Mouse (Mus musculus) lung, embryonic 16.5 days (tissue): ENCODE measurements around the gene C130074G19Rik. TPM values are rescaled to one million over a fixed set of nuclear protein-coding genes. Genes with fewer than 3 reads are reported as not detected.

ENCODE experiments used
- ATAC-seq: fragments of 200-750 bp; cut with Nextera tagmentation; 2 replicates; pipeline ENCODE4 v1.8.0; 2017; ENCODE audit warnings: low read depth, mild to moderate bottlenecking, moderate library complexity
- H3K27ac ChIP-seq: fragments of 300-500 bp; sonication (generic); 2 replicates; pipeline ENCODE4 v1.5.1; 2014; ENCODE audit warnings: mild to moderate bottlenecking, control low read depth, low read length
- H3K27me3 ChIP-seq: fragments of 300-500 bp; sonication (generic); 2 replicates; pipeline ENCODE4 v1.6.1; 2014; ENCODE audit warnings: low read depth, low read length, mixed read lengths; ENCODE audit not compliant: control insufficient read depth, insufficient read depth
- H3K36me3 ChIP-seq: fragments of 300-500 bp; sonication (generic); 2 replicates; pipeline ENCODE4 v1.6.1; 2014; ENCODE audit warnings: low read length; ENCODE audit not compliant: control insufficient read depth, insufficient read depth
- H3K4me1 ChIP-seq: fragments of 300-500 bp; sonication (generic); replicated peaks from 2 replicates; pipeline ENCODE4 v1.6.1; 2014; ENCODE audit warnings: low read length, mixed read lengths; ENCODE audit not compliant: control insufficient read depth, insufficient read depth
- H3K4me2 ChIP-seq: fragments of 300-500 bp; sonication (generic); 2 replicates; pipeline ENCODE4 v1.6.1; 2014; ENCODE audit warnings: low read depth, low read length, control low read depth
- H3K4me3 ChIP-seq: fragments of 300-500 bp; sonication (generic); 2 replicates; pipeline ENCODE4 v1.5.1; 2014; ENCODE audit warnings: mild to moderate bottlenecking, low read length, control low read depth
- H3K9ac ChIP-seq: fragments of 300-500 bp; sonication (generic); 2 replicates; pipeline ENCODE4 v1.6.1; 2014; ENCODE audit warnings: low read length, control low read depth
- H3K9me3 ChIP-seq: fragments of 300-500 bp; sonication (generic); 2 replicates; pipeline ENCODE4 v1.6.1; 2016; ENCODE audit warnings: low read length; ENCODE audit not compliant: control insufficient read depth
- WGBS: fragments of 180-500 bp; shearing (Covaris S2); extraction: QIAGEN DNeasy Blood & Tissue Kit; methylation state at CpG from one replicate; pipeline ENCODE4 v1.1.7; 2014; 5-methylcytosine and 5-hydroxymethylcytosine counted together
- polyA plus RNA-seq: library from polyadenylated mRNA; unstranded; fragments of >200 nt; fragmentation: Nextera tagmentation; extraction: Ambion mirVana; gene quantifications from 2 replicates; pipeline ENCODE4 v1.2.1, GENCODE M21; 2015

The C130074G19Rik gene
- polyA plus RNA-seq = 2.6 and 3.0 TPM in 2 replicates

DNA sequence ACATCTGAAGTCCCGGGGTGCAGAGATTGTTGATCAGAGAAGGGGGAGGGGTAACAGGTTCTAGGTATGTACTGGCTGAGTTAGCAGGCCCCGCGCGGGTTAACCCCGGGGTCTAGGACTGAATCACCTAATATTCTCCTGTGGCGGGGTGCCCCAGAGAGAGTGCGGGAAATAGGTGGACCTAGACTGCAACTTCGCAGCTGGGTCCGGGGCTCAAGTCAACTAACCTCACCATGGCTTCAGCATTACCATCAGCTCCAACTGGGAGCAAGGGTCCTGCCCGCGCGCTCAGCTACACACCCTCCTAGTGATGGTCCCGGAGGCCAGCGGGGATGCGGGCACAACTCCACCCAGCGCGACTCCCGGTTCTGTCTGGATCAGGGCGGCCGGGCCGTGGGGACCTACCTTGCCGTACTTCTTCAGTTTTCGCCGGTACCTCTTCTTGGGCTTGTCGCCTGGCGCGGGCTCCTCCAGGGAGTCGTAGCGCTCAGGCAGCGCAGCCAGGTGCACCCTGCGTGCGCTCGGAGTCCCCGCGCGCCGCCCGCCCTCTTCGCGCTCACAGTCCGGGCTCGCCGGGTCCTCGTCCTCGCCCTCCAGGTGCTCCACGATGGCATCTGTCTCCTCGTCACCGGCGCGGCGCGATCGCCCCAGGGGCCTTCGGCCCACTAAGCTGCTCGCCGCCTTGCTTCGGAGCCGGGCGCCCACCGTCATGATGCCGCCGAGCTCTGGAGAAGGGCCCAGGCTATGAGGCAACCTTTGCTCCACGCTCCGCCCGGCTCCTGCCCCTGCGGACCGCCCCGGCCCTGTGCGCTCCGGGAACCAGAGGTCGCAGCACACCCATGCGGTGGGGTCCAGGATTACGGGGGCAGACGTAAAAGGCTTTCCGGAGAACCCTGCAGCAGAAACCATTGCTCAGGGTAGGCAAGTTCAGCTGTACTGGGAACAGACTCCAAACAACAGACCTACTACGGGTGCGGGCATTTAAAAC is at the start of gene C130074G19Rik:
Gene C130074G19Rik, minus strand, starts transcription at position 938 of the 988 bp plus-strand sequence.
- peaks cover 3% of the 10 kb centered on the region; the same call in 1 of the 2 replicates for H3K4me1 ChIP-seq
- H3K36me3 ChIP-seq = no peaks in the 10 kb centered on the region
- WGBS = 2% methylated on average over 73 of the region's 77 CpGs
- H3K4me3 ChIP-seq = peak within 1 kb of the TSS; percentile 55
- H3K27me3 ChIP-seq = peaks cover 23% of the 10 kb centered on the region
- ATAC-seq = peak; percentile 95
- H3K27ac ChIP-seq = no peak within 1 kb of the TSS
- peak within 1 kb of the TSS; percentile 57 for H3K9ac ChIP-seq
- no peaks in the 10 kb centered on the region for H3K9me3 ChIP-seq
- H3K4me2 ChIP-seq = peak within 1 kb of the TSS; percentile 72

DNA sequence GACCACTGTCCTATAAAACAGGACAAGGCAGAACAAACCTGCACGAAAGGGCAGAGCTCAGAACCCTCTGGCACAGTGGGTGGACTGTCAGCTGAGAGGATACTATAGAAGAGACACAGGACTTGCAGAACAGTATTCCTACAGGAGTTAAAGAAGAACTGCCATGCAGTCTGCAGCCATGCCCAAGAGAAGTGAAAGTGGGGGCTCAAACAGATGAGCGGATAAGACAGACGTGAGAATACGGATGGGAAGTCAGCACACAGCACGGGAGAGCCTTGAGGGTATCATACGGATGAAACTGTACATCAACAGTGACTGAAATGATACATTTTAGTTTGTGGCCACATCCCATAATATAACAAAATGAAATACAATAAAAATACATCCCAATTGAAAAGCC is 48.1 kb upstream of the C130074G19Rik start:
- Histone ChIP-seq H3K9me3 (no peaks in the 10 kb centered on the region), H3K36me3 (peaks cover 2% of the 10 kb centered on the region; the same call in 1 of the 2 replicates), H3K4me2 (no peak overlapping the region), H3K27ac (no peak overlapping the region), H3K4me3 (no peak overlapping the region), H3K4me1 (peaks cover 5% of the 10 kb centered on the region; the same call in 1 of the 2 replicates), H3K27me3 (no peaks in the 10 kb centered on the region), H3K9ac (no peak overlapping the region)
- 85% methylated on average over 6 of the region's 6 CpGs for WGBS
- ATAC-seq = no peak

DNA sequence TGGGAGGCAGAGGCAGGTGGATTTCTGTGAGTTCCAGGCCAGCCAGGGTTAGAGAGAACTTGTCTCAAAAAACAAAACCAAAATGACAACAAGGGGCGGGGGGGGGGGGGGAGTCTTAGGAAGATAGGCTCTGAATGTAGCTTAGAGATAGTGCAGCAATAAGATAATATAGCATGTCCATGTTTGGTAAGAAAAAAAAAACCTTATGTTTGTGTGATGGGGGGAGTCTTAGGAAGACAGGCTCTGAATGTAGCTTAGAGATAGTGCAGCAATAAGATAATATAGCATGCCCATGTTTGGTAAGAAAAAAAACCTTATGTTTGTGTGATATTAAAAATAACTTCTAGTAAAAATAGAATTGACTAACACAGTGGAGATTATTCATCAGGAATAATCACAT is 45.4 kb upstream of the C130074G19Rik start:
- 71% methylated on average over 1 of the region's 1 CpGs for WGBS
- H3K9ac ChIP-seq = no peak overlapping the region
- no peaks in the 10 kb centered on the region for H3K4me1 ChIP-seq
- no peaks in the 10 kb centered on the region for H3K9me3 ChIP-seq
- no peak overlapping the region for H3K4me2 ChIP-seq
- H3K27ac ChIP-seq = no peak overlapping the region
- no peaks in the 10 kb centered on the region for H3K27me3 ChIP-seq
- no peak overlapping the region for H3K4me3 ChIP-seq
- H3K36me3 ChIP-seq = peaks cover 2% of the 10 kb centered on the region; the same call in 1 of the 2 replicates
- no peak for ATAC-seq

DNA sequence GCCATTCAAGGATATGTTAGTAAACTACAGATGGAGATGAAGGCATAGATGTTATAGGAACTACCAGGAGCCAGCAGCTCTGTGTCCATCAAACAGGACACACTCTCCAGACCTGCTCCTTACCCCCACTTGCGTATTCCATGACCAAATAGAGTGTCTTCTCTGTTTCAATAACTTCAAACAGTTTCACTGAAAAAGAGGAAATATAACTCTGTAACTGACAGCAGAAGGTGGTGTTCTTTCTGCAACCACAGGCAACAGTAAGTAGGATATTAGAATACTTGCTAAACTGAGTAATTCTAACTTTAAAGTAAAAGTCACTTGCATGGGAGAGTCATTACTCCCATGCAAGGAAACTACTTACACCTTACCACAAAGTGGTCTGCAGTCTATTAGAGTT is 44.9 kb upstream of the C130074G19Rik start:
- Histone ChIP-seq H3K4me3 (no peak overlapping the region), H3K4me2 (no peak overlapping the region), H3K36me3 (peaks cover 2% of the 10 kb centered on the region; the same call in 1 of the 2 replicates), H3K27me3 (no peaks in the 10 kb centered on the region), H3K9ac (no peak overlapping the region), H3K27ac (no peak overlapping the region), H3K4me1 (no peaks in the 10 kb centered on the region), H3K9me3 (no peaks in the 10 kb centered on the region)
- WGBS = 77% methylated on average over 1 of the region's 1 CpGs
- ATAC-seq = no peak

DNA sequence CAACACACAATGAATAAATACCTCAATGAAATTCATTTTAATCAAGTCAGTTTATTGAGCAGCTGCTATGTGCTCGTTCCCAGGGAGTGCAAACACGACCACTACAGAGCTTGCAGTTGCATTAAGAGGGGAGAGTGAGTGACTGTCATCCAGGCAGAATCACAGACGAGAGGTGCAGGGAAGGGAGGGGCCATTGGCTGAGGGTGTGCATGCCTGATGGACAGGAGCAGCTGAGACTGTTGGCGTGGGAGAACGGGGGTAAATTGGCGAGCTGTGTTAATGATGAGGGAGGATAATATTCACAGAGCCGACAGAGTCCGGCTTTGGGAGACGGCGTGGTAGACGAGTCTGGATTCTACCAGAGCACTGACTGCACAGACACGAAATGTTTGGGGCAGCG is 39.8 kb upstream of the C130074G19Rik start:
- Histone ChIP-seq H3K27ac (no peak overlapping the region), H3K27me3 (no peaks in the 10 kb centered on the region), H3K9ac (no peak overlapping the region), H3K4me3 (no peak overlapping the region), H3K4me2 (no peak overlapping the region), H3K4me1 (no peaks in the 10 kb centered on the region), H3K36me3 (peaks cover 6% of the 10 kb centered on the region; the same call in 1 of the 2 replicates), H3K9me3 (no peaks in the 10 kb centered on the region)
- no peak for ATAC-seq
- 82% methylated on average over 13 of the region's 13 CpGs for WGBS

DNA sequence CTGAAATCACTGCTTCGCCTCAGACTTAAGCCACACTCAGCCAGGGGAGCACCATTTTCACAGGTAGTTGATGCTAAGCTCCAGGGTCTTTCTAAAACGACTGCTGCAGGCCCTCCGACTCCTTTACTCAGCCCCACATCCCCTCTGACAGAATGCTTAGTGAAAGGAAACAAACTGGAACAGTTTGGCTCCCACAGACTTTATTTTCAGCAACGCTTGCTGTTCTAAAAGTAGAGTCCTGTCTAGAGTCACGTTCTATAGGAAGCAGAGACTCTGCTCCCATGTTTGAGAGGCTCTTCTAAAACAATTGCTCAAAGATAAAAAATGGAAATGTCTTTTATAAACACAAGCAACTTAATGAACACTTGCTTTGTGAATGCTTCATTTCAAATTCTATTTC is 37.0 kb upstream of the C130074G19Rik start:
- WGBS = 70% methylated on average over 5 of the region's 5 CpGs
- Histone ChIP-seq H3K4me2 (no peak overlapping the region), H3K36me3 (peaks cover 4% of the 10 kb centered on the region; the same call in 1 of the 2 replicates), H3K27me3 (no peaks in the 10 kb centered on the region), H3K4me1 (no peaks in the 10 kb centered on the region), H3K27ac (no peak overlapping the region), H3K9ac (no peak overlapping the region), H3K9me3 (no peaks in the 10 kb centered on the region), H3K4me3 (no peak overlapping the region)
- ATAC-seq = no peak

DNA sequence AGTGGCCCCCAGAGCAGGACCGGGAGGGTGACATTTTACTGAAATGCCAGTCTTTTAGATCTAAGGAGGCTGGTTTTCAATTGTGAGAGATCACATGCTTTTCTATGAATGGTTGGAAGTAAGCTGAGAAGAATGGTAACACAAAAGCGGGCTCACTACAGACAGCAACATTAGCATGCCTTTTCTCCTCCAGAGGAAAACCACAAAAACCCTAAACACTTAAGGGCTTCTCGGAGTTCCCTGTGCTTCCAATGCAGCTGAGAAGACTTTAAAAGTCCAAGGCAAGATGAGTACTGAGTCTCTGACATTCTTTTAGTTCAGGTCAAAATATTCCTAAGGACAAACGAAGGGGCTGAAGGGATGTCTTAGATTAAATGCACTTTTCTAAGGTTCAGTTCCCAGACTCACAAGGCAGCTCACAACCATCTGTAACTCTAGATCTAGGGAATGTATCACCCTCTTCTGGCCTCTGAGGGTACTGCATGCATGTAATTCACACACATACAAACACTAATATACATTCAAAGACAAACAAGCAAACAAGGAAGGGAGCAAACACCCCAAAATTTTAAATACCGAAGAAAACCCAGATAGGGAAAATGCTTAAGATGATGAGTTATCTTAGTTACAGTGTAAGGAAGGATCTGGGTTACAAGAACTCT is 35.3 kb upstream of the C130074G19Rik start:
- WGBS = 89% methylated on average over 5 of the region's 5 CpGs
- Histone ChIP-seq H3K27ac (no peak overlapping the region), H3K4me1 (no peaks in the 10 kb centered on the region), H3K27me3 (no peaks in the 10 kb centered on the region), H3K9ac (no peak overlapping the region), H3K9me3 (no peaks in the 10 kb centered on the region), H3K36me3 (peaks cover 4% of the 10 kb centered on the region; the same call in 1 of the 2 replicates), H3K4me3 (no peak overlapping the region), H3K4me2 (no peak overlapping the region)
- no peak for ATAC-seq

DNA sequence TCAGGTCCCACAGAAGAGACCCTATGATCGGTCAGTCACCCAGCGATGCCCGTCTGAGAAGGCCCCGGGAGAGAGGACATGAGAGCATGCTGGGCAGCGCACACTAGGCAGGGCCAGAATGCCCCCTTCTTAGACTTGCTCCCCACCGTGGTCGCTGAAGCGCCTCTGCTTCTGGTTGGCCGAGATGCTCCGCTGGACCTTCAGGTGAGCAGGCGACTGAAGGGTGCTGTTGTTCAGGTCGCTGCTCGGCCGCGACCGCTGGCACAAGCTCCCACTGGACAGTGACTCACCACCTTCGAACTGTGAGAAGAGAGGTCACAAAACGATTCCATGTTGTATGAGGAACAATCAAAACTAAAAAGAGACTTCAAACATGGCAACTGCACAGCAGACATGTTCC is 29.3 kb upstream of the C130074G19Rik start:
- Histone ChIP-seq H3K27ac (no peak overlapping the region), H3K9ac (no peak overlapping the region), H3K4me1 (no peaks in the 10 kb centered on the region), H3K36me3 (0 out of 2 replicates have a peak, but pooled peaks cover 2% of the 10 kb centered on the region), H3K27me3 (no peaks in the 10 kb centered on the region), H3K4me2 (no peak overlapping the region), H3K4me3 (no peak overlapping the region), H3K9me3 (no peaks in the 10 kb centered on the region)
- 93% methylated on average over 18 of the region's 18 CpGs for WGBS
- ATAC-seq = no peak

DNA sequence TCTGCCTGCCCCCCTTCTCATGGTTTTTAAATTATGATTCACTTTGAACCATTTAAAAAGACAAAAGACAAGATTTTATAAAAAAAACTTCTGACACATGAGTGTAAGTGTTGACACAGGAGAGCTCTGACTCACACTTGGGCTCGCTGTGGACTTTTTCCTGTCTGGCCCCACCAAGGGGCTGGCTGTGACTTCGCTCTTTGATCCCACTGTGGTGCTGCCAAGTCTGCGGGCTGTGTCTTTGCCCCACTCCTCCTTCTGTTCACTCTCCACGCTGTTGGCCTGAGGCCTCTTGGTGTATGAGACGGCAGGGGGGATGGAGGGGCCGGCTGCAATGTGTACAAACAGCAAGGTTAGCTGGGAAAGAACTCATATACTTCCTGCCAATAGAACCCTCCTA is 28.8 kb upstream of the C130074G19Rik start:
- Histone ChIP-seq H3K4me2 (no peak overlapping the region), H3K9me3 (no peaks in the 10 kb centered on the region), H3K4me1 (no peaks in the 10 kb centered on the region), H3K4me3 (no peak overlapping the region), H3K9ac (no peak overlapping the region), H3K36me3 (0 out of 2 replicates have a peak, but pooled peaks cover 2% of the 10 kb centered on the region), H3K27ac (no peak overlapping the region), H3K27me3 (no peaks in the 10 kb centered on the region)
- ATAC-seq = no peak
- WGBS = 42% methylated on average over 6 of the region's 6 CpGs
